Mouse (Mus musculus): ENCODE measurements around the gene Cyb561.

GRCm38 (mm10) chr11:105944126-105944621 lies 9.0 kb downstream of the Cyb561 start:
- TF ChIP-seq CTCF (IDR thresholded peaks at IDR 0.05; ENCODE audit: borderline replicate concordance, extremely low read depth, insufficient read depth, insufficient read length) (peak; percentile 52; the same call in 1 of the 2 replicates), POLR2A (IDR thresholded peaks at IDR 0.05; ENCODE audit: borderline replicate concordance, extremely low read depth, insufficient read depth, insufficient read length, poor library complexity, severe bottlenecking) (no peak)

All from brain, embryonic 14.5 days (tissue).